Mouse (Mus musculus): ENCODE measurements at regions not wholly inside any gene's neighbourhood (a gene's known extent, or its start where the extent isn't known, plus 50 kb on each side); places are given as distances from the start of the nearest gene placed in this dataset.
"Not testable (repeated sequence)": the region's sequence is repeated elsewhere in the genome, so short reads cannot be mapped to it uniquely, and the experiment has no call there.

DNA sequence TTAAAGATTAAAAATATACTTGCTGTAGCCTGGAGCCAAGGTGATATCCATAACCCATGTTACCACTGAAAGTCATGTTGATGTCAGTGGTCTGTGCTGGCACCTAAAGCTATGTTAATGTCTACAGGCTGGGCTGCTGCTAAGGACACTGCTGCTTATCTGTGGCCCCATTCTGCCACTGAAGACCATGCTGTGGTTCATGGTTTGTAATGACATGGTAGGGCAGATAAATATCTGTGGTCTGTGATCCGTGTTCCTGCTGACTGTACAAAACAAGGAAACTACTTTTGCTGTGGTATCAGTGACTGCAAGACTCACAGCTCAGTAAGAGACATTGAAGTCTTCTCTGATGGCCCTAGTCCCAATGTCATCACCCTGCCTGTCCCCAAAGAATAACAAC lies 245.7 kb downstream of the Slco4c1 start:
- Histone ChIP-seq H3K9ac (no peak overlapping the region), H3K36me3 (no peaks in the 10 kb centered on the region), H3K27me3 (replicated peaks) (no peaks in the 10 kb centered on the region), H3K4me3 (replicated peaks) (no peak overlapping the region), H3K9me3 (no peaks in the 10 kb centered on the region), H3K4me1 (replicated peaks) (no peaks in the 10 kb centered on the region), H3K27ac (no peak overlapping the region), H3K4me2 (replicated peaks) (no peak overlapping the region)
- 93% methylated on average over 1 of the region's 1 CpGs for WGBS
- ATAC-seq, result no peak

DNA sequence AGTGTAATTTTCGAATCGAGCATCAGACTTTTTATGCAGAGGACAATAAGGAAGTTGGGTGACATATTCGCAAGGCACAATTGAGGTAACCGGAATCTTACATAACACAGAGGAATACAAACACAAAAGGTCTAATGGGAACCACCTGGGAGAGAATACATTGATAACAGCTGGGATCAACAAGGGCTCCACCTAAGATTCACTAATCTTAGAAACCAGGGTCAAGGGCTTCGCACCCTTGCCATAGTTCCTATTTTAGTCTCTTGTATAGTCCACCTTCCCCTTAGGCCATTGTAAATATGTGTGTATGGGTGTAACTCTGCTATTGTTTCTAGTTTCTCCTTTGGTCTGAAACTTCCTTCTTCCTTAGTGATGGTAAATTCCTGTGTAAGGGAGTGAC lies 246.6 kb downstream of the Slco4c1 start:
- H3K27me3 ChIP-seq (replicated peaks); ATAC-seq; H3K4me3 ChIP-seq (replicated peaks); H3K36me3 ChIP-seq; H3K9me3 ChIP-seq; H3K27ac ChIP-seq; H3K9ac ChIP-seq; H3K4me1 ChIP-seq (replicated peaks); H3K4me2 ChIP-seq (replicated peaks): not testable (repeated sequence)
- WGBS, result 91% methylated on average over 5 of the region's 5 CpGs

DNA sequence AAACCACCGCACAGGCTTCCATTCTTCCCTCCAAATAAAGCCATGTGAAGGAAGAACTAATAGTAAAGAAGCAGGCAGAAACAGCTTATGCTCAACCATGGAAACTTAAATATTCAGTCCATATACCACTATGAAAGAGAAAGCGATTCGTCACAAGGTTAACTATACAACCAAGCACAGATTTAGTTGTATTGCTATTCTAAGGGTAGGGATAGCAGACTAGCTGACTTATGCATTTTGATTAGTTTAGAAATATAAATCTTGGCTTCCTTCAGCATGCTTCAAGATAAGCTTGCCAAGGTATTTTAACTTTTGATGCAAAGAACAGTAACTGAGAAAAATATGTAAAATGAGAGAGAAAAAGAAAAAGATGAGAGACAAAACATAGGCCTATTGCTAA lies 275.8 kb downstream of the Slco4c1 start:
- no peaks in the 10 kb centered on the region for H3K9me3 ChIP-seq
- no peak overlapping the region for H3K4me2 ChIP-seq (replicated peaks)
- H3K9ac ChIP-seq, result no peak overlapping the region
- WGBS, result 91% methylated on average over 3 of the region's 3 CpGs
- H3K4me1 ChIP-seq (replicated peaks), result no peaks in the 10 kb centered on the region
- H3K36me3 ChIP-seq, result no peaks in the 10 kb centered on the region
- no peak overlapping the region for H3K4me3 ChIP-seq (replicated peaks)
- no peak overlapping the region for H3K27ac ChIP-seq
- no peak for ATAC-seq
- H3K27me3 ChIP-seq (replicated peaks), result no peaks in the 10 kb centered on the region

DNA sequence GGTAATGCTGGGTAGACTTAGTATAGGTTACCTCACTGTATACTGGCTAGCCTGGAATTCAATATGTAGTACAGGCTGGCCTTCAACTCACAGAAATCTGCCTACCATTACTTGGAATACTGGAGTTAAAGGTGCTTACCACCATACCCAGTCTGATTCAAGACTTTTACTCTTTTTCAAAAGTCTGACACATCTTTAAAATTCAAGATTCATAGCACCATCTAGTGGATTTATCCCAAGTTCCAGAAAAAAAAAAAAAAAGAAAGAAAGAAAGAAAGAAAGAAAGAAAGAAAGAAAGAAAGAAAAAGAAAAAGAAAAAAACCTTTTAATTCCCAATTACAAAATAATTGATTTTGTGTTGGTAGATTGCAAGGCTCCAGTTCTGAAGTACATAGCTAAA lies 302.7 kb downstream of the Slco4c1 start:
- no peak for ATAC-seq
- no peaks in the 10 kb centered on the region for H3K27me3 ChIP-seq (replicated peaks)
- no peak overlapping the region for H3K4me2 ChIP-seq (replicated peaks)
- H3K27ac ChIP-seq, result no peak overlapping the region
- no peaks in the 10 kb centered on the region for H3K4me1 ChIP-seq (replicated peaks)
- no peaks in the 10 kb centered on the region for H3K9me3 ChIP-seq
- no peaks in the 10 kb centered on the region for H3K36me3 ChIP-seq
- H3K9ac ChIP-seq, result no peak overlapping the region
- H3K4me3 ChIP-seq (replicated peaks), result no peak overlapping the region

DNA sequence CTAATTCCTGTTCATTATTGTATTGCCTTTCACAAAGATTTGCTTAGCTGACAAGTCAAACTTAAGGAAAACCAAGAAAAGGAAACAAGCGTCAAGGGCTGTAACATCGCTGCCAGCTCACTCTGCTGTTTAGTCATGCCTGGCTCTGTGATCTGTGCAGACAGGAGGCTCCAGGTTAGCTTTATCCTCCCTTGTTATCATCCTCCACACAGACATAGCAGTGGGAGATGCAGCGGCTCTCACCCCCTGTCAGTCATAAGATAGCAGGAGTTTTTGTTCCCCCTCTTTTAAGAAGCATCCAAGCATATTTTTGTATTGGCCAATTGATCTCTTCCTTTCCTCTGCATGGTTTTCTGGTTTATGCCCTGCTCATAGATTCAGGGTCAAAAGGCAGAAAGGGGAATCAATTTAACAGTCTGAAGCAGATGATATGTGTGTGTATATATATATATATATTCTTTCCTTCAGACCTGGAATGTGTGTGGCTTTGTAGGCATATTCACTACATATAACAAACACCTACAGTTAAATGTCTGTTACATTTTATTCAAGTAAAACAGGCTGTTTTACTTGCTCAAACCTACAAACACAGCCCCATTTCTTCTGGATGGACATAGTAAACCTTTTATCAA lies 308.6 kb downstream of the Slco4c1 start:
- Histone ChIP-seq H3K4me2 (replicated peaks) (no peak overlapping the region), H3K27me3 (replicated peaks) (no peaks in the 10 kb centered on the region), H3K36me3 (no peaks in the 10 kb centered on the region), H3K4me3 (replicated peaks) (no peak overlapping the region), H3K4me1 (replicated peaks) (no peaks in the 10 kb centered on the region), H3K9me3 (no peaks in the 10 kb centered on the region), H3K9ac (no peak overlapping the region), H3K27ac (no peak overlapping the region)
- 85% methylated on average over 3 of the region's 3 CpGs for WGBS
- no peak for ATAC-seq

DNA sequence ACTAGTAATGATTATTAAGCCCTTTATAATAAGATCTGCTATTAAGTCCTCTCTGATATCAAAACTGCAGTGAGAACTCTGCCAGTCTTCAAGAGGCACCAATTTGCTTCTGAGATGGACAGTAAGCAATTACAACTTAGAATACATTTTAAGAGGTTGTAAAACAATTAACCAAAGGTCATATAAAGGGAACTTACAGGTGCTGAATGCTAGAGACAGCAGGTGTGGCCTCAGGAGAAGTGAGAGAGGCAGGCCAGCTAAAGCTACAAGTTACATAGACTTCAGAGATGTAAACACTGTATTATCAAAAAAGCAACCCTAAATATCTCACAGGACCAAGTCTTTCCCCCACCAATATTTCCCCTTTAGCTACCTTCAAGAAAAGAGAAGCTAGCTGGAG lies 315.7 kb downstream of the Slco4c1 start:
- Histone ChIP-seq H3K27ac (no peak overlapping the region), H3K9me3 (no peaks in the 10 kb centered on the region), H3K4me2 (replicated peaks) (no peak overlapping the region), H3K36me3 (no peaks in the 10 kb centered on the region), H3K27me3 (replicated peaks) (no peaks in the 10 kb centered on the region), H3K4me3 (replicated peaks) (no peak overlapping the region), H3K9ac (no peak overlapping the region), H3K4me1 (replicated peaks) (no peaks in the 10 kb centered on the region)
- peak; percentile 83 for ATAC-seq

DNA sequence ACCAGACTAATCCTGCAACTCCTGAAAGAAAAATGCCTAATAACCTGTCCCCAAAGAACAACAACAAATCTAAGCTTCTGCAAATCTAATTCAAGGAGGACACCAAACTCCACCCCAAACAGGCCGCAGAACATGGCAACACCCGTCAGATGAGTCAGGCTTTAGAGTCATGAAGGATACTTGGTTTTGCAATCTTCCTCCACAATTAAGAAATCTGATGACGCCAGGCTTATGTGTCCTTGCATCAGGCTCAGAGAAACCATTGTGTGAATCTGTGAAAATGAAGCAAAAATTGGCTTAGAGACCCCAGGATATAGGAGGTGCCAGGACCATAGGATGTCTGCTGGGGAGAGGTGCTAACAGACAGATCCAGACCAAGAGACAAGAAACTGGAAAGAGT lies 352.6 kb downstream of the Slco4c1 start:
- 82% methylated on average over 3 of the region's 3 CpGs for WGBS
- no peak for ATAC-seq
- no peaks in the 10 kb centered on the region for H3K36me3 ChIP-seq

DNA sequence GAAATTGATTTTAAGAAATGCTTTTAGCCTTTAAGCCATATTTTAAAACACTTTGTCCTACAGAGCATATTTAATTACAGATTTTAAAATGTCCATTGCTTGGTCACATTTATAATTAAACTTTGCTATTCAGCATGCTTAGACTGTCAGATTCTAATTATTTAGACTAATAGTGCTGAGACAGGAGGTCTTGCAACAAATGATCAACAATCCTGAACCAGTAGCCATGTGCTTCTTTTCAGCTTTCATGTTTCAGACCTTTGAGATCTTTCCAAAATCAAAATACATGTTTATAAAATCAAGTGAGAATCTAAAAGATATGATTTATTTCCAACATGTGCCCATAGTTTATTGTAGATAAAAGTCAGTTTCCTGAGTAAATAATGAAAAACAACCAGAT lies 371.0 kb downstream of the Slco4c1 start:
- Histone ChIP-seq H3K36me3 (no peaks in the 10 kb centered on the region), H3K9ac (no peak overlapping the region), H3K9me3 (no peaks in the 10 kb centered on the region), H3K4me1 (replicated peaks) (no peaks in the 10 kb centered on the region), H3K4me2 (replicated peaks) (no peak overlapping the region), H3K27ac (no peak overlapping the region), H3K4me3 (replicated peaks) (no peak overlapping the region), H3K27me3 (replicated peaks) (no peaks in the 10 kb centered on the region)
- ATAC-seq, result no peak

More for the DNA sequence above, 352.6 kb downstream of the Slco4c1 start:
- no peak overlapping the region for H3K4me3 ChIP-seq (replicated peaks)
- H3K4me2 ChIP-seq (replicated peaks), result no peak overlapping the region
- H3K9ac ChIP-seq, result no peak overlapping the region
- H3K27ac ChIP-seq, result no peak overlapping the region
- no peaks in the 10 kb centered on the region for H3K4me1 ChIP-seq (replicated peaks)
- no peaks in the 10 kb centered on the region for H3K9me3 ChIP-seq
- H3K27me3 ChIP-seq (replicated peaks), result no peaks in the 10 kb centered on the region

DNA sequence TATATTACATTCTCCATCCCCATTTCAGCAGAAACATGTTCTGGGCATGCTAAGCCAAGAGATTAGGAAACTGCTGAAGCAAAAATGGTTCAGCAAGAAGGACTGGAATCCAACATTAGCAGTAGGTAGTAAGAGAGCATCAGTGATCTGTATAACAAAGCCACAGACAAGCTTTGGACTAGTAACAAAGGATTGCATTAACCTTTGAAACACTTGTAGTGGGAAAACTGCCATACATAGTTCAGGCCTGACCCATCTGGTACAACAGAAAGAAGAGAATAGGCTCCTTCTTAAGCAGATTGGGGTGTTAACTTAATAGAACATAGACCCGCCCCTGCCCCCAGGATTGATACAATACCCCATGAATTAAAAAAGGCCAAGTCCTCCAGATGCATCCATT lies 389.2 kb downstream of the Slco4c1 start:
- H3K4me1 ChIP-seq (replicated peaks), result no peaks in the 10 kb centered on the region
- ATAC-seq, result no peak
- WGBS, result 68% methylated on average over 1 of the region's 1 CpGs
- no peaks in the 10 kb centered on the region for H3K9me3 ChIP-seq
- H3K36me3 ChIP-seq, result no peaks in the 10 kb centered on the region
- H3K27me3 ChIP-seq (replicated peaks), result no peaks in the 10 kb centered on the region
- no peak overlapping the region for H3K27ac ChIP-seq
- no peak overlapping the region for H3K4me3 ChIP-seq (replicated peaks)
- no peak overlapping the region for H3K9ac ChIP-seq
- H3K4me2 ChIP-seq (replicated peaks), result no peak overlapping the region

DNA sequence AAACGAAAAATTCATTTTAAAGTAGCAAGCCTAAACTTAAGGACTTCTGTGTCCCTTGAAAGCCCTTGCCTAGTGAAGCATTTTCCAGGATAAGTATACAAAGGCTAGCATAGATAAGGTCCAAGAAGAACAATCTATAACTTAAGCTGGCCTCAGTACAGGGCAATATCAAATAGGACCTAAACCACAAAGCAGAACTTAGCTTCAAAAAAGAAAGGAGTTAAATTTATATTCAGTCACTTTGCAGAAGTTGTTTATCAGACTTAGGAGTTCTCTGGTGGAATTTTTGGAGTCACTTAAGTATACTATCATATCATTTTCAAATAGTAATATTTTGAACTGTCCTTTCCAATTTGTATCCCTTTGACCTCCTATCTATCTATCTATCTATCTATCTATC lies 421.1 kb downstream of the Slco4c1 start:
- Histone ChIP-seq H3K4me1 (replicated peaks) (no peaks in the 10 kb centered on the region), H3K4me2 (replicated peaks) (no peak overlapping the region), H3K27me3 (replicated peaks) (no peaks in the 10 kb centered on the region), H3K4me3 (replicated peaks) (no peak overlapping the region), H3K27ac (no peak overlapping the region), H3K9ac (no peak overlapping the region), H3K9me3 (no peaks in the 10 kb centered on the region), H3K36me3 (no peaks in the 10 kb centered on the region)
- 63% methylated on average over 1 of the region's 1 CpGs for WGBS
- no peak for ATAC-seq

DNA sequence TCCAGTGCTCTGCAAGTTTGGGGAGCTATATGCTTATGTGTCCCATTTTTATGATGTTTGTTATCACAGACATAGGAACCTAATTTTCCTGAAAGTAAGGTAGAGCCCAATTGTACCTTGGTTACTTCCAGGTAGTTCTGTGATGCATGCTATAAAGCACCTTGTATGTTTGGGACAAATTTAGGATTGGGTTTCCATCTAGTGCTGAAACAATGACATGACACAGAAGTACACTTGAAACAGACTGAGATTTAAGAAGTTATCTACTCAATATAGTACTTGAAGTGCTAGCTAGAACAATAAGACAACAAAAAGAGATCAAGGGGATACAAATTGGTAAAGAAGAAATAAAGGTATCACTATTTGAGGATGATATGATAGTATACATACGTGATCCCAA lies 426.8 kb downstream of the Slco4c1 start:
- Histone ChIP-seq H3K4me1 (replicated peaks) (no peaks in the 10 kb centered on the region), H3K9me3 (no peaks in the 10 kb centered on the region), H3K4me3 (replicated peaks) (no peak overlapping the region), H3K9ac (no peak overlapping the region), H3K27ac (no peak overlapping the region), H3K27me3 (replicated peaks) (no peaks in the 10 kb centered on the region), H3K36me3 (no peaks in the 10 kb centered on the region), H3K4me2 (replicated peaks) (no peak overlapping the region)
- no peak for ATAC-seq
- WGBS, result 91% methylated on average over 1 of the region's 1 CpGs

DNA sequence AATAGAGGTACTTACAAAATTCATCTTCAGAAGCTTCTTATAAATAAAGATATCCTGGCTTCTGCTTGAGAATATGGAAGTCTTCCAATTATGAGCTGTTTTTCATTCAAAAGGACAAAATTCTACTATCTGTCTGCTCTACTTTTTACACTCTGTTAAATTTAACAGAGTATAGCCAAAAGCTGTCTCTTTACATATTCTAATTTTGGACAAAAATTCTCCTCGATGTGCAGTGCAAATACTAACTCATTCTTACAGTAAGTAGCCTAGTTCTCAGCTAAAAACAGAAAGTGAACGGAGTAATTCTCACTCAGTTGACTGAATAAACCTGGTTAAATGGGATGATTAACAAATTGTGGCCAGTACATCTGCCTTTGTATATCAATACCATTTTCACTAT lies 438.9 kb downstream of the Slco4c1 start:
- Histone ChIP-seq H3K4me1 (replicated peaks) (no peaks in the 10 kb centered on the region), H3K4me2 (replicated peaks) (no peak overlapping the region), H3K9ac (no peak overlapping the region), H3K36me3 (no peaks in the 10 kb centered on the region), H3K27ac (no peak overlapping the region), H3K9me3 (no peaks in the 10 kb centered on the region), H3K4me3 (replicated peaks) (no peak overlapping the region), H3K27me3 (replicated peaks) (no peaks in the 10 kb centered on the region)
- ATAC-seq, result no peak
- WGBS, result 65% methylated on average over 2 of the region's 2 CpGs

DNA sequence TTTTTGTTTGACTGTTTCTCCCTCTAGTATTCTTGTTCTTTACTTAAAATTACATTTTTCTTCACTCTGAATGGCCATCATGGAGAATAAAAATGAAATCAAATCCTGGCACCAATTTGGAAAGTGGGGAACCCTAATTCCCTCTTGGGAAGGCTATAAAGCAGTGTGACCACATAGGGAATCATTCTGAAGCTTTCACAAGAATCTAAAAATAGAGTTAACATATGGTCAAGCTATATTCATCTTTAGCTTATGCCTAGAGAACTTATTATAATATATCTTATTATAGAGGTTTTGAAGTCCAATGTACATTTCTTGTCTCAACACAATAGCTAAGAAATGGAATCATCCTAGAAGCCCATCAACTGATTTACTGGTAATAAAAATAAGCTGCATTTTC lies 448.5 kb downstream of the Slco4c1 start:
- no peaks in the 10 kb centered on the region for H3K9me3 ChIP-seq
- H3K27me3 ChIP-seq (replicated peaks), result no peaks in the 10 kb centered on the region
- no peaks in the 10 kb centered on the region for H3K36me3 ChIP-seq
- H3K4me1 ChIP-seq (replicated peaks), result no peaks in the 10 kb centered on the region
- H3K4me3 ChIP-seq (replicated peaks), result no peak overlapping the region
- ATAC-seq, result no peak
- no peak overlapping the region for H3K4me2 ChIP-seq (replicated peaks)
- no peak overlapping the region for H3K27ac ChIP-seq
- no peak overlapping the region for H3K9ac ChIP-seq
